Mouse (Mus musculus): ENCODE data around the gene Gm6176.
"Not testable (repeated sequence)": the region's sequence is repeated elsewhere in the genome, so short reads cannot be mapped to it uniquely, and the experiment has no call there.

Gm6176 gene

DNA sequence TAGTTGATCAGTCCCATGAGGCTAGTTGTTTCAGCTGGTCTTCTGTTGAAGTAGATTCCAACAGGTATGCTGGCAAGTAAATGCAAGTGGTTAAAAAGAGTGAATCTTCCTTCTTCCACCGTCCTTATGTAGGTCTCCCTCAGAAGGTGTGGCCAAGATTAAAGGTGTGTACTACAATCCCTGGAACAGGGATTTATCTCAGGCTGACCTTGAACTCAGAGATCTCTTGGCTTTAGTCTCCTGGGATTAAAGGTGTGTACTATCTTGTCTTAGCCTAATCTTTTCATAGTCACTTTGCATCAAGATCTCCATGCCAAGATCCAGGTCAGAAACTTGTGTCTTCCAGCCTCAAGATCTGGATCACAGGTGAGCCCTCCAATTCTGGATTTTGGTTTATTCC lies at the start of gene Gm6176:
Gene Gm6176, minus strand, starts transcription at position 101 of the 400 bp plus-strand sequence.
- DNase-seq (ENCODE audit: low read depth, low spot score), result not testable (repeated sequence)

DNA sequence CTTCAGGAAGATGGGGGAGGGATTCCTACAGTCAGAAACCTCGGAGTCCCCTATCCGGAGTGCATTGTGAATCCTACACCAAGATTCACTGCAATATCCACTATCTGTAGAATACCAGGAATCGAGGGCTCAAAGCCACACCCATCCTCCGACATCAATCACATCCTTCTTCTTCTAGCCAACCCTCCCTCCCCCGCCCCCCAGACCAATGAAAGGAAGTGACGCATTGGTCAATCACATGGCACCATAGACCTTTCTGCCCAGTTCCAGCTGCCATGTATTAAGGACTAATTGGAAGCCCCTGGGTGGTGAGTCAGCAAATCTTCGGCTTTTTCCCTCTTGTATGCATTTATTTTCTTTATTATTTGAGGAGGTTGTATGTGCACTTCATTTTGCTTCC lies 12.7 kb upstream of the Gm6176 start, which contains the start of gene Vmn1r139:
Gene Vmn1r139, plus strand, starts transcription at position 301 of the 400 bp plus-strand sequence.
- DNase-seq (ENCODE audit: low read depth, low spot score), result not testable (repeated sequence)

DNA sequence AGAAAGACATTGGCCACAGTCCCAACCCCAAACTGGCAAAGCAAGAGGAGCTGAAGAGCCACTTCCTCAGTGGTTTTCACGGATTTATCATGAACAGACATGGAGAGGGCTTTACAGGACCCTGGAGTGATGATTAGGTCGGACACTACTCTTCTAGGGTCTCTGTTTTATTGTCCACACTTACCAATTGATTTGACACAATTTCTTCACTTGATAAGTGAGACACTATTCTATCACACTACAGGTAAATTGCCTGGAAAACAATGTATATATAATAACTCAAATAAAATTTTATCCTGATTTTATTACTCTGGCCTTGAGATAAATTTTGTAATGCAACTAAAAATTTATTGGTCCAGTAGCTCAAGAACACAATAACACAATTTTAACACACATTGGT lies 27.3 kb downstream of the Gm6176 start, which contains the start of gene Vmn1r138:
Gene Vmn1r138, minus strand, starts transcription at position 101 of the 400 bp plus-strand sequence.
- not testable (repeated sequence) for DNase-seq (ENCODE audit: low read depth, low spot score)

Data from ES-CJ7 (cell line).